Mouse (Mus musculus) brain, adult 2 months (tissue): ENCODE results near the gene Acvr2b.

Source experiments
- DNase-seq: peaks from one replicate; pipeline ENCODE4 v3.0.0; 2011; ENCODE audit warnings: low read depth, low spot score

The Acvr2b gene

GRCm38 (mm10) chr9:119407884-119408283 is 6.0 kb downstream of the Acvr2b start:
- DNase-seq, result no peak

GRCm38 (mm10) chr9:119408898-119409664 is 7.2 kb downstream of the Acvr2b start:
- peak; percentile 67 for DNase-seq

GRCm38 (mm10) chr9:119409864-119410263 is 7.9 kb downstream of the Acvr2b start:
- no peak for DNase-seq

GRCm38 (mm10) chr9:119418025-119418424 is 16.1 kb downstream of the Acvr2b start:
- DNase-seq, result no peak

- peak; percentile 89 for DNase-seq
These were observed 18.0 kb downstream of the Acvr2b start for GRCm38 (mm10) chr9:119419852-119420438.

GRCm38 (mm10) chr9:119425217-119425975 is 23.5 kb downstream of the Acvr2b start:
- peak; percentile 61 for DNase-seq

- DNase-seq, result no peak
These were observed 24.1 kb downstream of the Acvr2b start for GRCm38 (mm10) chr9:119425976-119426415.

- DNase-seq, result no peak
These were observed 24.6 kb downstream of the Acvr2b start for GRCm38 (mm10) chr9:119426483-119426882.

GRCm38 (mm10) chr9:119430311-119430710 is 28.4 kb downstream of the Acvr2b start:
- DNase-seq, result peak; percentile 92

- no peak for DNase-seq
These were observed 33.9 kb downstream of the Acvr2b start for GRCm38 (mm10) chr9:119435855-119436254.

- DNase-seq, result no peak
These were observed 36.1 kb downstream of the Acvr2b start for GRCm38 (mm10) chr9:119438065-119438464.

GRCm38 (mm10) chr9:119438498-119439000 is 36.6 kb downstream of the Acvr2b start:
- peak; percentile 54 for DNase-seq

GRCm38 (mm10) chr9:119444738-119445429 is 43.0 kb downstream of the Acvr2b start, which contains the start of gene Exog:
Gene Exog, plus strand, starts transcription at chr9:119444943.
- DNase-seq, result peak; percentile 97

GRCm38 (mm10) chr9:119445737-119446136 is 43.8 kb downstream of the Acvr2b start:
- no peak for DNase-seq

GRCm38 (mm10) chr9:119455967-119456366 is 54.0 kb downstream of the Acvr2b start:
- no peak for DNase-seq

- peak; percentile 46 for DNase-seq
These were observed 55.2 kb downstream of the Acvr2b start for GRCm38 (mm10) chr9:119457122-119457521.

GRCm38 (mm10) chr9:119460410-119460809 is 58.5 kb downstream of the Acvr2b start:
- peak; percentile 78 for DNase-seq

GRCm38 (mm10) chr9:119465056-119465455 is 63.1 kb downstream of the Acvr2b start:
- no peak for DNase-seq

- DNase-seq, result peak; percentile 51
These were observed 63.7 kb downstream of the Acvr2b start for GRCm38 (mm10) chr9:119465595-119465994.

- no peak for DNase-seq
These were observed 67.9 kb downstream of the Acvr2b start for GRCm38 (mm10) chr9:119469691-119470353.

GRCm38 (mm10) chr9:119472412-119472918 is 70.5 kb downstream of the Acvr2b start:
- DNase-seq, result no peak
